Mouse (Mus musculus) lung, adult 2 months (tissue): ENCODE results near the gene Trim33. TPM values are rescaled to one million over a fixed set of nuclear protein-coding genes. Genes with fewer than 3 reads are reported as not detected.

ENCODE experiments used
- DNase-seq: peaks from one replicate; pipeline ENCODE4 v3.0.0; 2022
- H3K4me1 ChIP-seq: fragments of 200-500 bp; 2 replicates; pipeline ENCODE4 v1.6.1; 2011; ENCODE audit warnings: low read length; ENCODE audit not compliant: control insufficient read depth, insufficient read depth
- H3K4me3 ChIP-seq: fragments of 200-500 bp; replicated peaks from 2 replicates; pipeline ENCODE3; 2011; ENCODE audit warnings: low read depth, mild to moderate bottlenecking, control low read depth, low read length; ENCODE audit errors: extremely low read depth
- CTCF ChIP-seq: fragments of 200-500 bp; IDR thresholded peaks from 2 replicates; pipeline ENCODE4 v1.5.1; 2011; ENCODE audit warnings: mild to moderate bottlenecking, low read length, control low read depth; ENCODE audit not compliant: insufficient read depth
- POLR2A ChIP-seq: fragments of 200-500 bp; IDR thresholded peaks from 2 replicates; pipeline ENCODE4 v1.6.1; 2011; ENCODE audit warnings: low read depth, mild to moderate bottlenecking, control low read depth, low read length, borderline replicate concordance; ENCODE audit errors: extremely low read depth
- WGBS: fragments of 180-500 bp; shearing (Covaris S2); methylation state at CpG from one replicate; pipeline ENCODE4 v1.1.7; 2018; 5-methylcytosine and 5-hydroxymethylcytosine counted together
- polyA plus RNA-seq: library from polyadenylated mRNA; depleted of rRNA; stranded (reverse); fragments of >200 nt; gene quantifications from 2 replicates; pipeline ENCODE4 v1.2.3, GENCODE M21; 2012; rRNA removed

Gene Trim33
- polyA plus RNA-seq, 1 experiment: 9.7 TPM

DNA sequence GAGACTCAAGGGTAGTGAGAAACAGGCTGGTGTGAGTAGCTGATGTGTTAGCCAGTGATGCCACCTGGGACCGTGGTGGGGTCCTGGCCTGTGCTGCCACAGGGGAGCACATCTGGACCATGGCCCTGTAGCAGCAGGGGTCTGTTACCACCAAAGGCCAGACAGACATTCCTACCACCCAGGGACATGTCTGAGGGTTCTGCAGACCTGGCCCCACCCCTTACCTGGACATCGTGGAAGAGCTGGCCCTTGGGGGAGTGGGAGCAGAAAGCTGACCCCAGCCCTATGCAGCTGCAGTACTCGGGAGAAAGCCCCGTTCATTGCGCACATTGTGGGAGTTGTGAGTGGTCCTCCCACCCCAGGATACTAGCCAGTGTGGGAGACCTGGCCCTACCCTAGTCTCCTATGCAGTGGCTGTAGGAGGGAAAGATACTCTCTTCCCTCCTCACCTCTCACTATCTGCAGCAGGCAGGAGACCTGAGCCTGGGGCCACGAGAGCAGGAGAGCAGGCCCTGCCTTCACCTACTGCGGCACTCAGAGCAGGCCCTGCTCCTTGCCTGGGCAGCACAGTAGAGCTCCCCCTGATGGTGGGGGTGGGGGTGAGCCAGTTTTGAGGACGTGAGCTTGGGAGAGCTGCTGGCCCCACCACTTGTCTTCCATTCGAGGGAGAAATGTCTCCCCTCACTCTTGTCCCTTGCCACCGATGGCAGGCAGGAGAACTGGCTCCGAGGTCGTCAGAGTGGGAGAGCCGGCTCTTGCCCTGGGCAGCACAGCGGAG is 114.4 kb downstream of the Trim33 start:
- no peak overlapping the region for H3K4me3 ChIP-seq
- no peaks in the 10 kb centered on the region for H3K4me1 ChIP-seq
- 79% methylated on average over 14 of the region's 14 CpGs for WGBS
- DNase-seq: no peak
- TF ChIP-seq POLR2A: no peak
- TF ChIP-seq CTCF: no peak

DNA sequence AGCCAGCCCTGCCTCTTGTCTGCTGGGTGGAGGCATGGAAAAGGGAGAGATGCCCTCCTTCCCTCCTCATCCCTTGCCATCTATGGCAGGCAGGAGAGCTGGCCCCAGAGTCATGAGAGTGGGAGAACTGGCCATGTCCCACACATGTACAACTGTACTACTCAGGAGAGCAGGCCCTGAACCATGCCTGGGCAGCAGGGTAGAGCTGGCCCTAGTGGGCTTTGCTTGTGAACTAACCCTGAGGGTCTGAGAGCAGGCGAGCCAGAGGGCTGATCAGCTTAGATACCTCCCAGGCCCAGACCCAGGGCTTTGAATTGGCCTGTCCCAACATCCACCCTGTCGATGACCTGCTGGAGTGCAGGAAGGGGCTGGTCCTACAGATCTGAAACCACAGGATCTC is 115.0 kb downstream of the Trim33 start:
- Histone ChIP-seq H3K4me3 (no peak overlapping the region), H3K4me1 (no peaks in the 10 kb centered on the region)
- TF ChIP-seq CTCF (no peak), POLR2A (no peak)
- DNase-seq: no peak
- WGBS: 74% methylated on average over 2 of the region's 2 CpGs

DNA sequence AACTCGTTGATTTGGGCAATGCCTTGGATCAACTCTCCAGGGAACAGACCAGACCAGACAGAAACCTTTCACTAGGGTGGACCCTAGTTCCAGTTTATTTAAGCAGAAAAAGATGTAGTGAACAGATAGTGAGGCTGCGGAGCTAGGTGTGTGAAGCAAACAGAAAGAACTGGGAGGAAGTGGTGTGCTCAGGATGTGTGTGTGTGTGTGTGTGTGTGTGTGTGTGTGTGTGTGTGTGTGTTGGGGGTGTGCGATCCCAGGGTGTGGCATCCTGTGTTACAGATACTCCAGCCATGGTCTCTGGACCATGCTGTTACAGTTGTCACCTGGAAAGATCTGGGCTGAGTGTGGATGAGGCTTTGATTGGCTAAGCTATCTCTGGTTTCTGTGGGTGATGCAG is 118.4 kb downstream of the Trim33 start:
- TF ChIP-seq CTCF: no peak
- no peak for TF ChIP-seq POLR2A
- DNase-seq: no peak
- Histone ChIP-seq H3K4me1 (no peaks in the 10 kb centered on the region), H3K4me3 (no peak overlapping the region)
- 51% methylated on average over 3 of the region's 3 CpGs for WGBS

DNA sequence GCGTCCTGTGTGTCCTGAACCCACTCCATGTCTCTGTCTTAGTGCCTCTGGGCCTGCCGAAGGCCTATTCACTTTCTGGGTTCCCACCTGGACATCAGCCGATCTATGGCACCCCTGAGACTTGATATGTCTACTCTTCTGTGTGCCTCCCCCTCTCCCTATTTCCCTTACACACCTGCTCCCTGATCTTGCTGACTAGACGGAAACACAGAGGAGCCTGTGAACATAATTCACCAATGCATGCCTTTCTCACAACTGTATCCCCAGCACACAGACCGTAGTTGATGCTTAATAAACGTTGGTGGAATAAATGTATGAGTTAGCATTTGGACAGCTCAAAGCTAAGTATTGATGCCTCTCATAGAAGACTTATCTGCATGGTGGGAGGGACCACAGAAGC is 121.7 kb downstream of the Trim33 start:
- TF ChIP-seq CTCF: no peak
- no peak for TF ChIP-seq POLR2A
- WGBS: 81% methylated on average over 6 of the region's 6 CpGs
- Histone ChIP-seq H3K4me1 (no peaks in the 10 kb centered on the region), H3K4me3 (no peak overlapping the region)
- DNase-seq: no peak

DNA sequence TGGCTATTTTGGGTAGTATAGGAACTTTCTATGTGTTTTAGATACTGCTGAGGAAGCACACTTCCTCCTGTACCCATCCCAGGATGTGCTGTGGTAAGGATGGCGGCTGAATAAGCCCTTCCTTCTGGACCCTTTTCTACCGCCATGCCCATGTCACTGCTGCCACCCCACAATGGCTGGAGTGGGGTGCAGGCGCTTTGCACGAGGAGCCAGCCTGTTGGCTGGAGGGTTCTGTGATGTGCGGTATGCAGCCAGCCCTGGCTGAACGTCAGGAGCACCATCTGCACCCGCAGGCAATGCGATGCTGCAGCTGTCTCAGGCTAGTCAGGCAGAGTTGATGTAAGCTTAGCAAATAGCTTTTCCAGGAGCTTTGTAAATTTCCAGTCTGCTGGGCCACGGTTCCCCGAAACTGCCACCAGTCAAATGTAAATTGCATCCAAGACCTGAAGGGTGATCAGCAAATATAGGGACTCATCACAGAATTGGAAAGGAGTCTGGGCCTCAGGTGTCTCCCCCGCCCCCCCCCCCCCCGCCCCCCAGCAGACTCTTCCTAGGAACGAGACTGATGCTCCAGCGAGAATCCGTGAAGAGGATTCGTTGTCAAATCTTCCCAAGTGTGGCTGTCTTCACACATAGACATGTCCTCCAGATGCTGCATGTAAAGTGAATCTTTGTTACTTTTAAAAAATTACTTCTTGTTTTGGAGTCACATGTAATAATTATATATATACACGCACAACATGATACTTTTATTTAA is 122.4 kb downstream of the Trim33 start:
- DNase-seq: no peak
- 54% methylated on average over 17 of the region's 17 CpGs for WGBS
- TF ChIP-seq POLR2A (no peak), CTCF (no peak)
- Histone ChIP-seq H3K4me1 (no peaks in the 10 kb centered on the region), H3K4me3 (no peak overlapping the region)

DNA sequence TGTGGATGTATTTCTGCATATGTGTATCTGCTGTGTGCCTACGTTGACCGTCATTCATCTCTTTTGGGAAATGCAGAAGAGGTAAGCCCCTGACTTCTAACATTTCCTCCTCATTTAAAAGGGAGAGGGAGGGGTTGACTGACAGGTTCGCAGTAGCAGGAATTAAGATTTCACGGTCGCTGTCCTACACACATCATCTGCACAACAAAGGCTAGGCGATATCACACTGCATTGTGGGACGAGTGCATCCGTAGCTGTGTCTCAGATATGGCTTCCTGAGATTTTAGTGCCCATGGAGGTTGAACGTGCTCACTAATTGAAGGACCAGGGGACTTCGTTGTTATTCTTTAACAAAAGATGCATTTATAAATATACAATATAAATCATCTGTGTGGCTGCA is 123.1 kb downstream of the Trim33 start:
- H3K4me1 ChIP-seq: no peaks in the 10 kb centered on the region
- no peak for DNase-seq
- 67% methylated on average over 10 of the region's 10 CpGs for WGBS
- TF ChIP-seq POLR2A: no peak
- no peak for TF ChIP-seq CTCF
- H3K4me3 ChIP-seq: no peak overlapping the region

DNA sequence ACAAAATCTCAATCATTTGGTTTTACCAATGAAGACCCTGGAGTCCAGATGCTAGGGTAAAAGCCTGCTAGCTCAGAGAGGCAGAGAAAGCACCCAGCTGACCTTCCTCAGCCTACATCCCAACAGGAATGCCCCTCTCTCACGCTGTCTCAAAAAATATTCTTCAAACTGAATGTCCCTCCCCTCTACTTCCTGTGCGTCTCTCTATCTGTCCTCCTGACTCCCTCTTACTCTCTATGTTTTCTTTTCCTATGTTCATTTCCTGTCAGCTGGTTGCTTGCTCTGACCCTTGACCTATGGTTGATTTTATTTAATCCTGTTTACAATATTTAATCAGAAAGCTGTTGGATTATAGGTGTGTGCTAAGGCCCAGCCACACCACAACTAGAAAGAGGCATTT is 126.0 kb downstream of the Trim33 start:
- WGBS: 50% methylated on average over 2 of the region's 2 CpGs
- TF ChIP-seq POLR2A: no peak
- TF ChIP-seq CTCF: no peak
- DNase-seq: no peak
- Histone ChIP-seq H3K4me3 (no peak overlapping the region), H3K4me1 (no peaks in the 10 kb centered on the region)

DNA sequence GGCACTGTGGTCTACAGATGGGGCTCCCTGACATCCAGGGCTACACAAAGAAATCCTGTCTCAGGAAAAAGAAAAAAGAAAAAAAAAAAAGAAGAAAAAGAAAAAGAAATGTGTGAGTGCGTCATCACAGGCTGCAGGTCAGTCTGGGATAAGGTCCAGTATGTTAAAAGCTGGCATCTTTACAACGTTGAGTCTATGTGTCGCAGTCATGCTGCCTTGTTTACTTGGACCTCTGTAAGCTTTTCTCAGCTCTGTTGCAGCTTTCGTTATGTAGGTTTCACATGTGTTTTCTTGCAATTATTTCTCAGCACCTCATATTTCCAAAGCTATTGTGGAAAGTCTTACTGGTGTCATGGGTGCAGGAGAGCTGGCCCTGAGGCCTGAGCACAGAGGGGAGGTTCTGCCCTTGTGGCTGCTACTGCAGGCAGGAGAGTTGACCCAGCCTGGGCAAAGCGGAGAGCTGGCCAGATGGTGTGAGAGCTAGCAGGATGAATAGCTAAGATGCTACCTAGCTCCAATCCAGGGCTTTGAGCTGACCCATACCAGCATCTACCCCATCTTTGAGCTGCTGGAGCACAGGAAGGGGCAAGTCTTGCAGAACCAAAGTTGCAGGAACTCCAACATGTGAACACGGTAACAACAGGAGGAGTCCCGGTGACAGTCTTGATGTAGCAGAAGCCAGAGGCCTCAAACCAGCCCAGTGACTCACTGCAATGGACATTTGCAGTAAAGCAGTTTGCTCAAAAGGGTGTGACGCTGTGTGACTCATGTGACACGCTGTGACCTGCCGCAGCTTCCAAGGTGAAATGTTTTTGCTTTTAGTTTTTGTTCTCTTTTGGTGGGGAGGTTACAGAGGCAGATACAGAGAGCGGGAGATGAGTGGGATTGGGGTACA is 127.0 kb downstream of the Trim33 start:
- TF ChIP-seq CTCF (no peak), POLR2A (no peak)
- no peak for DNase-seq
- no peaks in the 10 kb centered on the region for H3K4me1 ChIP-seq
- H3K4me3 ChIP-seq: no peak overlapping the region
- WGBS: 65% methylated on average over 11 of the region's 11 CpGs

Other genes starting within 250 kb of the Trim33 start
- gene Nras, start 221.0 kb upstream of the Trim33 start, polyA plus RNA-seq: 14.2 and 28.1 TPM in 2 replicates
- 0.45 and 4.3 TPM in 2 replicates for gene Ampd1, start 205.3 kb upstream of the Trim33 start, polyA plus RNA-seq
- gene Dennd2c, start 176.7 kb upstream of the Trim33 start, polyA plus RNA-seq: 1.2 and 3.7 TPM in 2 replicates
- 18.4 and 25.4 TPM in 2 replicates for gene Bcas2, start 107.6 kb upstream of the Trim33 start, polyA plus RNA-seq